Mouse (Mus musculus): Measurements from ENCODE around the gene S1pr4.

- TF ChIP-seq CTCF (IDR thresholded peaks at IDR 0.05) (peak; percentile 59), EP300 (IDR thresholded peaks at IDR 0.05; ENCODE audit: insufficient read depth, low read depth, low read length) (no peak), POLR2A (IDR thresholded peaks at IDR 0.05; ENCODE audit: insufficient read depth, low read depth, low read length) (no peak)
Measured at GRCm38 (mm10) chr10:81483983-81484382, 15.9 kb downstream of the S1pr4 start.
